Mouse (Mus musculus) C3H10T1/2 (cell line): ENCODE results near the gene Car11. TPM values are rescaled to one million over a fixed set of nuclear protein-coding genes. Genes with fewer than 3 reads are reported as not detected.

Experiments
- polyA plus RNA-seq, 2 experiments: library from polyadenylated mRNA; unstranded; fragments of >200 nt; fragmentation: generic; extraction: Trizol; gene quantifications; one replicate each; pipeline ENCODE4 v1.2.1; 2012; ENCODE audit warnings: missing spikeins in 2 of 2

Car11 gene
- 10 to 100 TPM in 1 of 2 experiments, under 1 TPM in 1; 0.81 to 21.1 TPM for polyA plus RNA-seq

DNA sequence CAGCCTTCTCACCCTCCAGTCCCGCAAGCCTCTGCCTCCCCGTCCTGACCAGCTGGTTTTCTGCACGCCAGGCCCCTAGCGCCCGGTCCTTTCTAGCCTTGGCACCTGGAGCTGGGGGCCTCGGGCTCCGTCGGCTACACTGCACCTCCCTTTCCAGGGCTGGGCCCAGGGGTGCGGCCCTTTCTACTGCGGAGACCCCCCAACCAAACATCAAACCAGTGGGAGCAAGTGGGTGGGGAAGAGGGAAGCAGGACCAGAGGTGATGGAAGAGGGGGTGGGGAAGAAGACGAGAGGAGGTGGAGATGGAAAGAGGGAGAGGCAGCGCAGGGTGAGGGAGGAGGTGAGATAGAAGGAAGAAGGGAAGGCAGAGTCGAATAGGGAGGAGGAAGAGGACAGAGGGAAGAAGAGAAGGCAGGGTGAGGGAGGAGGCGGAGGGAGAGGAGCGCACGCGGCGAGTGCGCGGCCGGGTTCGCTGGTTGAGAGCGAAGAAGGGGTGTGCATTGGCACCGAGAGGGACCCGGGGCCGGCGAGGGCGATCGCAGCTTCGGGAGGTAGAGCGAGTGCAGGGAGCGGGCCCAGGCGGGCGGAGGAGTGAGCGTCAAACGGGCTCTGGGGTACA lies at the start of gene Car11:
Gene Car11, plus strand, starts transcription at position 321 of the 619 bp plus-strand sequence.

GRCm38 (mm10) chr7:45666161-45666560 lies 33.5 kb upstream of the Car11 start, which contains the start of gene Fut2:
Fut2 (minus strand) TSS chr7:45666394.

GRCm38 (mm10) chr7:45683396-45684050 lies 16.1 kb upstream of the Car11 start, which contains the start of gene Ntn5:
Ntn5 (plus strand) TSS chr7:45684022.

GRCm38 (mm10) chr7:45693921-45694591 lies 5.6 kb upstream of the Car11 start, which contains the start of gene Sec1:
Sec1 (minus strand) TSS chr7:45694402.

GRCm38 (mm10) chr7:45704730-45705442 lies 5.2 kb downstream of the Car11 start, which contains the start of gene Dbp:
Dbp (plus strand) TSS chr7:45705088.

GRCm38 (mm10) chr7:45715090-45715708 lies 15.6 kb downstream of the Car11 start, which contains the start of gene Rpl18:
Rpl18 (plus strand) TSS chr7:45715457.

DNA sequence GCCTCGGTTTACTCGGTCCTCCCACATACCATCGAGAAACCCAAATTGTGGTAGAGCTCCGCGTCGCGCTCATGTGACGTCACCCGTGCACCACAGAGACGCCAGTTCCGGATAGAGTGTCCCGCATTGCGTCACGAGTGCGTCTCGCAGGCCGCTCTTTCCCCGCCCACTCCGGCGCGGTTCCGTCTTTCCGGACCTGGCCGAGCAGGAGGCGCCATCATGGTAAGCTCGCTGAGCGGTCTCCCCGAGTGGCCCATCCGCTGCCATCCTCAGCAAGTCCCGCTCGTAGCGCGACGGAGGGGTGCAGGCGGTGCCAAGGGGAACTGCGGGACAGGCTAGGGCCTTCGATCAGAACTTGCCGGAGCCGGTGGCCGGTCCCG lies 18.3 kb downstream of the Car11 start, which contains the start of gene Sphk2:
Gene Sphk2, minus strand, starts transcription at position 85 of the 380 bp plus-strand sequence.

DNA sequence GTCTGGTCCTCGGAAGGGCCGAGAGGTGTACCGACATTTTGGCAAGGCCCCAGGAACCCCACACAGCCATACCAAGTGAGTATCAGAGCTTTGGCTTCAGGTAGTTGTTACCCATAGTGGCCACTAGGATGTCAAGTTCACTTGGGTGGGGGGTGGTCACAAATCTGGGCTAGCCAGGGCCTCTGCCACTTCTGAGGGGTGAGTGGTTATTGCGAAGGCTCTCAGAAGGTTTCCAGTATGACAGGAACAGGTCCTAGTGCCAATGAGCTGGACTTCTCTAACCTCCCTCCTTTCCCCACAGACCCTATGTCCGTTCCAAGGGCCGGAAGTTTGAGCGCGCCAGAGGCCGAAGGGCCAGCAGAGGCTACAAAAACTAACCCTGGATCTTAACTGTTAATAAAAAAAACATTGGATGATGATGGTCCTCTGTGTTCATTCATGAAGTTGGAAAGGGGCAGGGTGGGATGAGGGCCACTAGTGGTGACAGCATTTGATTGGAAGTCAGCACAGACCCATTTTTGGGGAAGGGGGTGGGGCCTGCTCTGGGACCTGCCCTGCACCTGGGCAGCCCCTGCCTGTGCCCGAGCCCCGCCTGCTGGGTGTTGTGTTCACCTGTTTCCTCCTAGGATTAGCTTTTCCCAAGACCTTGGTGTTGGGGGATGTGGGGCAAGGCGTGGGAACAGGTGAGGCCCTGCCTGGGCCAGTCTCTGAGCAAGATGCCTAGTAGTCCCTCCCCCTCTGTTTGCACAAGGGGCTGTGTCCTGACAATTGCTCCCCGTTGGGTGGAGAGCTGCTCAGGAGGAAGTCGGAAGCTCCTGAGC lies 21.0 kb downstream of the Car11 start, which contains the start of gene Fam83e:
Gene Fam83e, plus strand, starts transcription at position 800 of the 821 bp plus-strand sequence.

DNA sequence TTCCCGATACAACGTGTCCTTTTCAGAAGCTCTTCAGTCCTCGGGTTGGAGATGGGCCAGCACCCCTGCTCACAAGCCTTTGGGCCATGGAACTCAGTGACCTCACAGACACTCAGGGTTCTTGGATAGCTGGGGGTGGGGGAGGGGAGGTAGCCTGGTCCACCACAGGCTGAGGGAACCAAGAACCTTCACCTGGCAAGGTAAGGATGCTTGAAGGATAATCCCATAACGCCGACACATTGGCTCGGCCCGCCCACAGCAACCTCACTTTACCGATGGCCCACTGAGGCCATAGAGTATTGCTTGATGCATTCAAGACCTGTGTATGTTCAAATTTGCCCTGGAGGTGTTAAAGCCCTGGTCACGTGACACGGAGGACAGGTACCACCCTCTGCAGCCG lies 26.1 kb downstream of the Car11 start, which contains the start of gene Spaca4:
Gene Spaca4, minus strand, starts transcription at position 101 of the 400 bp plus-strand sequence.

Other genes starting within 250 kb of the Car11 start
- over 10,000 TPM in 1 of 2 experiments, 1,000 to 10,000 TPM in 1; 3,673 to 13,112 TPM for gene Ftl1, start 240.0 kb upstream of the Car11 start, polyA plus RNA-seq
- 100 to 1,000 TPM; 253 to 519 TPM for gene Bax, start 232.9 kb upstream of the Car11 start, polyA plus RNA-seq
- 1 to 10 TPM in 1 of 2 experiments, under 1 TPM in 1; 0.09 to 1.7 TPM for gene Tulp2, start 218.0 kb upstream of the Car11 start, polyA plus RNA-seq
- gene Gm45808, start 213.0 kb upstream of the Car11 start, polyA plus RNA-seq, result not detected
- gene Dhdh, start 211.0 kb upstream of the Car11 start, polyA plus RNA-seq, result under 1 TPM; 0.07 to 0.21 TPM
- gene Nucb1, start 189.4 kb upstream of the Car11 start, polyA plus RNA-seq, result 100 to 1,000 TPM in 1 of 2 experiments, 10 to 100 TPM in 1; 66.5 to 268 TPM
- gene Ppp1r15a, start 173.6 kb upstream of the Car11 start, polyA plus RNA-seq, result 10 to 100 TPM in 1 of 2 experiments, 1 to 10 TPM in 1; 9.1 to 24.6 TPM
- 10 to 100 TPM in 1 of 2 experiments, under 1 TPM in 1; 0.27 to 17.6 TPM for gene Plekha4, start 173.5 kb upstream of the Car11 start, polyA plus RNA-seq
- 1 to 10 TPM in 1 of 2 experiments, under 1 TPM in 1; 0.71 to 5.8 TPM for gene Hsd17b14, start 144.9 kb upstream of the Car11 start, polyA plus RNA-seq
- gene Bcat2, start 129.7 kb upstream of the Car11 start, polyA plus RNA-seq, result 10 to 100 TPM; 37.7 to 68.6 TPM
- under 1 TPM in 1 of 2 experiments, not detected in 1; 0.27 TPM for gene Fgf21, start 84.4 kb upstream of the Car11 start, polyA plus RNA-seq
- gene Fut1, start 82.6 kb upstream of the Car11 start, polyA plus RNA-seq, result not detected
- gene Izumo1, start 78.0 kb upstream of the Car11 start, polyA plus RNA-seq, result not detected
- gene Rasip1, start 72.4 kb upstream of the Car11 start, polyA plus RNA-seq, result under 1 TPM; 0.05 to 0.07 TPM
- 1 to 10 TPM in 1 of 2 experiments, under 1 TPM in 1; 0.05 to 1.3 TPM for gene Mamstr, start 59.9 kb upstream of the Car11 start, polyA plus RNA-seq
- under 1 TPM in 1 of 2 experiments, not detected in 1; 0.06 TPM for gene Fut2, start 33.4 kb upstream of the Car11 start, polyA plus RNA-seq
- 1 to 10 TPM in 1 of 2 experiments, under 1 TPM in 1; 0.04 to 3.3 TPM for gene Ntn5, start 15.8 kb upstream of the Car11 start, polyA plus RNA-seq
- gene Sec1, start 5.4 kb upstream of the Car11 start, polyA plus RNA-seq, result 1 to 10 TPM in 1 of 2 experiments, under 1 TPM in 1; 0.42 to 1.3 TPM
- 10 to 100 TPM; 13.0 to 47.5 TPM for gene Dbp, start 5.2 kb downstream of the Car11 start, polyA plus RNA-seq
- gene Rpl18, start 15.6 kb downstream of the Car11 start, polyA plus RNA-seq, result 1,000 to 10,000 TPM; 3,564 to 8,503 TPM
- gene Sphk2, start 18.2 kb downstream of the Car11 start, polyA plus RNA-seq, result 10 to 100 TPM; 13.6 to 20.8 TPM
- gene Fam83e, start 21.4 kb downstream of the Car11 start, polyA plus RNA-seq, result under 1 TPM; 0.05 to 0.09 TPM
- gene Spaca4, start 26.0 kb downstream of the Car11 start, polyA plus RNA-seq, result under 1 TPM in 1 of 2 experiments, not detected in 1; 0.12 TPM
- gene Lmtk3, start 83.9 kb downstream of the Car11 start, polyA plus RNA-seq, result under 1 TPM; 0.12 to 0.25 TPM
- under 1 TPM; 0.11 to 0.41 TPM for gene Sult2b1, start 84.8 kb downstream of the Car11 start, polyA plus RNA-seq
- 100 to 1,000 TPM; 107 to 115 TPM for gene Cyth2, start 114.7 kb downstream of the Car11 start, polyA plus RNA-seq
- gene Kcnj14, start 124.9 kb downstream of the Car11 start, polyA plus RNA-seq, result under 1 TPM; 0.09 to 0.12 TPM
- 10 to 100 TPM; 21.2 to 84.5 TPM for gene Grwd1, start 131.1 kb downstream of the Car11 start, polyA plus RNA-seq
- 100 to 1,000 TPM; 128 to 197 TPM for gene Kdelr1, start 172.9 kb downstream of the Car11 start, polyA plus RNA-seq
- 1 to 10 TPM in 1 of 2 experiments, under 1 TPM in 1; 0.42 to 2.0 TPM for gene Grin2d, start 178.5 kb downstream of the Car11 start, polyA plus RNA-seq
- gene Syngr4, start 196.9 kb downstream of the Car11 start, polyA plus RNA-seq, result 1 to 10 TPM in 1 of 2 experiments, under 1 TPM in 1; 0.63 to 2.8 TPM
- 10 to 100 TPM in 1 of 2 experiments, 1 to 10 TPM in 1; 6.6 to 20.6 TPM for gene Tmem143, start 197.1 kb downstream of the Car11 start, polyA plus RNA-seq
- 1,000 to 10,000 TPM in 1 of 2 experiments, 100 to 1,000 TPM in 1; 899 to 1,094 TPM for gene Emp3, start 221.6 kb downstream of the Car11 start, polyA plus RNA-seq
- under 1 TPM; 0.41 to 0.73 TPM for gene Ccdc114, start 224.2 kb downstream of the Car11 start, polyA plus RNA-seq